Mouse (Mus musculus) E14TG2a.4 (cell line): ENCODE data around the gene Fgd4.

ENCODE experiments used
- H3K27me3 ChIP-seq: 2 replicates; pipeline ENCODE4 v1.6.1; 2014; ENCODE audit warnings: low read length, control low read depth; ENCODE audit not compliant: insufficient read depth
- H3K36me3 ChIP-seq: 2 replicates; pipeline ENCODE4 v1.6.1; 2014; ENCODE audit warnings: low read length, control low read depth; ENCODE audit not compliant: insufficient read depth
- H3K4me1 ChIP-seq: replicated peaks from 2 replicates; pipeline ENCODE4 v1.6.1; 2014; ENCODE audit warnings: low read depth, low read length, control low read depth
- H3K4me3 ChIP-seq: replicated peaks from 2 replicates; pipeline ENCODE4 v1.5.1; 2014; ENCODE audit warnings: mild to moderate bottlenecking, low read length
- H3K9me3 ChIP-seq: 2 replicates; pipeline ENCODE4 v1.6.1; 2014; ENCODE audit warnings: low read length, control low read depth
- CTCF ChIP-seq: conservative IDR thresholded peaks from 2 replicates; pipeline ENCODE4 v1.5.1; 2014; ENCODE audit warnings: low read length
- NANOG ChIP-seq: IDR thresholded peaks from 2 replicates; pipeline ENCODE4 v1.6.1; 2014; ENCODE audit warnings: borderline replicate concordance, low read length, mixed read lengths
- POU5F1 ChIP-seq: IDR thresholded peaks from 2 replicates; pipeline ENCODE4 v1.6.1; 2014; ENCODE audit warnings: low read length, borderline replicate concordance

The Fgd4 gene

DNA sequence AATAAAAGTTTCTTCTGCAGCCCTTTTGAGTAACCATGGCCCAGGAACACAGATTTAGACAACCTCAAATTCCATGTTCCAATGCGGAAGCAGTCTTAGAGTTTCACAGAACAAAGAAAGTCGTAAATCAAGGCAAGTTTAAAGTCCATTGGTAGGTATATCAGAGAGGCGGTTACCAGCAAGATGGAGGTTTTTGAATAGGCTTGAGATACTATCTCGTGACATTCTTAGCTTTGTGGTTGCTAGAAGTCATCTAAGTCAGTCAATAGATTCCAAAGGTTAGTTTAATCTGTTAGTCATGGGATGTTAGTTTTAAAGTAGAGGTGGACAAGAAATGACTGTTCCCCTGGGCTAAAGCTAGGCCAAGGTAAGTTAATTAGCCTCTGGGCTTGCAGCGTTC, at the start of gene Fgd4:
Fgd4 (minus strand) TSS at position 89 of the 400 bp plus-strand sequence.
- TF ChIP-seq POU5F1 (no peak), NANOG (no peak), CTCF (no peak)
- Histone ChIP-seq H3K27me3 (peaks cover 11% of the 10 kb centered on the region), H3K4me1 (peaks cover 8% of the 10 kb centered on the region), H3K4me3 (peak within 1 kb of the TSS; percentile 91), H3K9me3 (no peaks in the 10 kb centered on the region), H3K36me3 (no peaks in the 10 kb centered on the region)

DNA sequence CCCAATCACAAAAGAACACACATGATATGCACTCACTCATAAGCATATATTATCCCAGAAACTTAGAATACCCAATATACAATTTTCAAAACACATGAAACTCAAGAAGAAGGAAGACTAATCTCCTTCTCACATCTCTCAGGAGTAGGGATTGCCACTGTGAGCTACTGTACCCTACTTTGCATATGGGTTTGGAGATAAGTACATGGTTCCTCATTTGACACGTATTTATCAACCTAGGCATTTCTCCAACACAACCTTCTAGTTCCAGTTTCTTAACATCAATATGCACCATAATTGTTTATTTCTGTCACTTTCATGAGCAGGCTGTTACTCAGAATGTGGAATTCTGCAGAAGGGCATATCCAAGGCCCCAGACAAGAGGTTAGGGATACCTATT, 44.8 kb upstream of the Fgd4 start:
- peaks cover 29% of the 10 kb centered on the region for H3K9me3 ChIP-seq
- H3K36me3 ChIP-seq, result no peaks in the 10 kb centered on the region
- no peak for TF ChIP-seq NANOG
- no peak for TF ChIP-seq CTCF
- no peak for TF ChIP-seq POU5F1
- H3K27me3 ChIP-seq, result no peaks in the 10 kb centered on the region
- H3K4me1 ChIP-seq, result no peaks in the 10 kb centered on the region
- no peak overlapping the region for H3K4me3 ChIP-seq

DNA sequence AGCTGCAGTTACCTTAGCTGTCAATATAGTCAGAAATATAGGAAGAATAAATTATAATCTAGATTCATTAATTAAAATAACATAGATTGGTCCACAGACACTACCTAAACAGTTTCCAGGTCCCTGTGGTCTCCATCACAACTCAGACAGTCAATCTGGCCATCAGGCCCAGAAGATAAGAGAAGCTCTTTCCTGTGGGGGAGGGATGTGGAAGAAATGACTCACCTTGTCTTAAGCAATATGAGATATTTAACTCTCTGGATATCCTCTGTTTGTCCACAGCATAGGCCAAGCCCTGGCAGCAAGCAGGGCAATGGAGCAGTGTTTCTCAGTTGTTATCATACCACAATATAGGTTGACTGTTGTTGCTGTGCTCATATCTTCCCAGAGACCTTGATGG, 33.4 kb upstream of the Fgd4 start:
- Histone ChIP-seq H3K4me3 (no peak overlapping the region), H3K27me3 (no peaks in the 10 kb centered on the region), H3K36me3 (no peaks in the 10 kb centered on the region), H3K4me1 (no peaks in the 10 kb centered on the region), H3K9me3 (peaks cover 49% of the 10 kb centered on the region)
- TF ChIP-seq NANOG (no peak), CTCF (no peak), POU5F1 (no peak)

DNA sequence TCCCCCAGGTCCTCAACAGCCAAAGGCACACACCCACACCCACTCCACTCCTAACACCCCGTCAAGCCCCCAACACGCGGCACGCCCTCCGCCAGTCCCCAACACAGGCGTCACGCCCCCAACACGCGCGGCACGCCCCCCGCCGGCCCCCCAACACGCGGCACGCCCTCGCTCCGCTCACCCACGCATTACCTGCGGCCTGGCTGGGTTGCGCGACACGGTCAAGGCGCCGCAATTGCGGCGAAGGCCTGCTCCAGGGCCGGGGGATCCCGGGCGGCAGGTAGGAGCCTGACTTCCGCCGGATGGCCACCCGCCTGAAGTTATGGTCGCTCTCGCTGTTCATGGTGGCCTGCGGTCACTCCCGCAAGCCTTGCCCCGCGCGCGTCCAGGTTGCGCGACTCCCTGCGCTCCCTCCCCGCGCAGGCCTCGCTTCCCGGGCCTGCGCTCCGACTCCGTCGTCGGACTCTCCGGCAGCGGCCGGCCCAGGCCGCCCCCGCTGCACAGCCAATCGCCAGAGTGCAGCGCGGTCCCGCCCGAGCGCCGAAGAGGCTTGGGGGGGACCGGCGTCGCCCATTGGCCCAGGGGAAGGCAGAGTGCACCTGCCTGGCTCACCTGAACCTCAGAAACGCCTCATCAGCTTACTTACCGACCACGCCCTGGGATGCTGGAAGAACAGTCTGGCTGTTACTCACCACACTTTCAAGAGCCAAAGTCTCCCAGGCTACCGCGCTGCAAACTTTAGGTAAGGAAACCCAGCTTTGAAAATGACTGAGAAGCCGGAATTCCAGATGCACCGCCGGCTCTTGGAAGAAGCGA, 555 bp downstream of the Fgd4 start:
- TF ChIP-seq NANOG, result no peak
- H3K9me3 ChIP-seq, result no peaks in the 10 kb centered on the region
- peaks cover 8% of the 10 kb centered on the region for H3K4me1 ChIP-seq
- peaks cover 11% of the 10 kb centered on the region for H3K27me3 ChIP-seq
- H3K4me3 ChIP-seq, result peak overlapping the region; percentile 91
- no peaks in the 10 kb centered on the region for H3K36me3 ChIP-seq

DNA sequence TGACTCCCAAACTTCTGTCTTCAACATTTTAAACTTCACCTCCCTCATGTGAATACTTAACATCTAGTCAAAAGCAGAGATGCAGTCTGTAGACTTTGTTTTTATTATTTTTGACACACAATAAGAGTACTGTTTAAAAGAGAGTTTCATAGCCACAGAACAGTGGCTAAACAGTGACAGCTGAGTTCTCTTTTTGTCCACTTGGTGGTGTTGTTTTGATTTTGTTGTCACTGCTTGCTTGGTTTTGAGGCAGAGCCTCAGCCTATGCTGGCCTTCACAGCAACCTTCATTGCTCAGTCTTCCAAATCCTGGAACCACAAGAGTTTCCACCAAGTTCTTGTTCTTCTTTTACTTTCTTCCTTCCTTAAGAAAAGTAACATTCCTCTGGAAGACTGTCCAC, 3.8 kb downstream of the Fgd4 start:
- no peak overlapping the region for H3K4me3 ChIP-seq
- H3K27me3 ChIP-seq, result peaks cover 11% of the 10 kb centered on the region
- H3K4me1 ChIP-seq, result peaks cover 29% of the 10 kb centered on the region
- no peaks in the 10 kb centered on the region for H3K9me3 ChIP-seq
- H3K36me3 ChIP-seq, result no peaks in the 10 kb centered on the region
- TF ChIP-seq NANOG (no peak), CTCF (peak; percentile 75), POU5F1 (no peak)

DNA sequence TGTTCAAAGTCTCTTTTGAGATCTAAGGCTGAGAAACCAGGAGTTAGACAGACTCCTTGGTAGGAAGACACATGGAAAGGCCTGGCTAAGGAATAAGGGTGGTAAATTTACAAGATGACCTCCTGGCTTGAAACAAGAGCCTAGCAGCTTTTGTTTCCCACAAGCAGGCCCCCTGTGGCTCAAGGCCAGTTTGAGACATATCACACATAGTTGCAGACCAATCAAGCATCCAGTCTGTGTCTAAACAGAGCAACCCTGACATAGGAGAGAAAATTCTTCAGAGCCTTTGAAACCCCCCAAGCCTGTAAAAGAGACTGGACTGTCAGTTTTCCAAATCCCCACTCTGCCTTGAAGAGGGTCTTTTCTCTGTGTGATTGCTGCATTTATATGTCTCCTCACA, 7.7 kb downstream of the Fgd4 start:
- Histone ChIP-seq H3K9me3 (no peaks in the 10 kb centered on the region), H3K4me3 (no peak overlapping the region), H3K36me3 (no peaks in the 10 kb centered on the region), H3K4me1 (peaks cover 21% of the 10 kb centered on the region), H3K27me3 (no peaks in the 10 kb centered on the region)
- TF ChIP-seq CTCF (no peak), NANOG (no peak), POU5F1 (no peak)

DNA sequence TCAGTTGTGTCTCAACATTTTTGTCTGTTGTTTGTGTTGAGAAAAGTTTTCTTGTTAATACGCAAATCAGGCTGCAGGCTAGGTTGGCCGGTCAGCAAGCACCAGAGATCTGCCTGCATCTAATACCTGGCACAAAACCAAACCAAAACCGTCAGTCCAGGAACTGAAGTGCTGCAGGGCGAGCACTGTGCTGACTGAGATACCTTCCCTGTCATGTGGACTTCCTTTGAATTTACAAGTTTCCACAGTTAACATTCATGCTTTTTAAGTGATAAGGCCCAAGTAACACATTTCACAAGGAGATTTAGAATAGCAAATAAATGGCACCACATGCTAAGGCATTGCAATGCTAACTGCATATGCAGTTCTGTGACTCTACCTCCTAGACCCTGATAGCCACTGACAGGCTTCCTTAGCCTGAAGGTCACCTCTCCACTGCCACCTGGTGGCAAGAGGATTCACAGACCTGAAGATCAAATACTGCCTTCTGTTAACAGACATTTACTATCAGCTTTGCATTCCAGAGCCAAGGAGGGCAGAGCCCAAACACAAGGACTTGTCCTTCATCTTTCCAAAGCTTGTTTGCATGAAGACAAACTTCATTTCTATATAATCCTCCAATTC, 15.8 kb downstream of the Fgd4 start:
- H3K4me1 ChIP-seq, result no peaks in the 10 kb centered on the region; the same call in 1 of the 2 replicates
- no peaks in the 10 kb centered on the region for H3K36me3 ChIP-seq
- H3K9me3 ChIP-seq, result no peaks in the 10 kb centered on the region
- no peak overlapping the region for H3K4me3 ChIP-seq
- H3K27me3 ChIP-seq, result no peaks in the 10 kb centered on the region
- TF ChIP-seq POU5F1 (no peak), CTCF (peak; percentile 74), NANOG (no peak)

DNA sequence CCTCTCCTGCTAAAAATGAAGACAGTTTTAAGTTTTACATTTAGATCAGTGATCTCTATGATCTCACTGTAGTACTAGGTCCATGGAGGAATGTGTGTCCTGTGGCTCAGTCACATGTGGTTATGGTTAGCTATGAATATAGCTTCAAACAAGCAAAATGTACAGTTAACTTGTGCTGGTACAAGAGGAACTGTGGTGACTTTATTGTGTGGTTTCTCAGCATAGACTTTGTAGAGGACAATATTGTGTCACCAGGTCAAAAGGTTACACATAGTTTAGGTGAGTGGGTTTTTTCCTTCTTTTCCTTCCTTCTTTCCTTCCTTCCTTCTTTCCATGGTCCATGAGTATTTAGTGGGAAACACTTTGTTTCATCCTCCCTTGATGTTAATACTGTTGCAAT, 23.8 kb downstream of the Fgd4 start:
- Histone ChIP-seq H3K9me3 (no peaks in the 10 kb centered on the region), H3K4me3 (no peak overlapping the region), H3K27me3 (no peaks in the 10 kb centered on the region; the same call in 1 of the 2 replicates), H3K36me3 (no peaks in the 10 kb centered on the region), H3K4me1 (no peaks in the 10 kb centered on the region)
- TF ChIP-seq CTCF (no peak), POU5F1 (no peak), NANOG (no peak)

DNA sequence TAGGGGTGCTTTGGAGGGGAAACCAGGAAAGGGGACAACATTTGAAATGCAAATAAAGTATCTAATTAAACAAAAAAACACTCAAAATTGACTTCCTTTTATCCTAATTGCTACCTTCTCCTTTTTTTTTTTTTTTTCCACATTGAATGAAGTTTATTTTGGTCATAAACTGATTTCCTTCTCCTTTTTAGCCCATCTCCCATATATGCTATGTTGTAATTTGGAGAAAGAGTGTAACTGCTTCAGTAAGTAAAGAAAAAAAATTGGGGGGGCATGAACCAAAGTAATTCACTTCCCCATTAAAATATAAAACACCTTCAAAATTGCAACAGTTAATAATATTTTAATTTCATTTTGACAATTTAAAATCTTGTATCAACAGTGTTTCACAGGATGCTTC, 25.8 kb downstream of the Fgd4 start:
- Histone ChIP-seq H3K36me3 (no peaks in the 10 kb centered on the region), H3K4me1 (no peaks in the 10 kb centered on the region), H3K9me3 (no peaks in the 10 kb centered on the region), H3K27me3 (no peaks in the 10 kb centered on the region; the same call in 1 of the 2 replicates), H3K4me3 (no peak overlapping the region)
- TF ChIP-seq NANOG, result no peak
- TF ChIP-seq POU5F1, result no peak
- TF ChIP-seq CTCF, result no peak
